Mouse (Mus musculus) thymus, adult 2 months (tissue): ENCODE measurements around the gene Snrpa1. TPM values are rescaled to one million over a fixed set of nuclear protein-coding genes. Genes with fewer than 3 reads are reported as not detected.

Source experiments
- DNase-seq: peaks from one replicate; pipeline ENCODE4 v3.0.0; 2021
- H3K27ac ChIP-seq: fragments of 200-500 bp; 2 replicates; pipeline ENCODE4 v1.5.1; 2012; ENCODE audit warnings: low read length, control low read depth; ENCODE audit not compliant: control insufficient read depth, insufficient read depth
- H3K27me3 ChIP-seq: fragments of 200-500 bp; 2 replicates; pipeline ENCODE4 v1.6.1; 2012; ENCODE audit warnings: mild to moderate bottlenecking, low read length, moderate library complexity, mixed read lengths; ENCODE audit not compliant: control insufficient read depth, insufficient read depth
- H3K36me3 ChIP-seq: fragments of 200-500 bp; 2 replicates; pipeline ENCODE4 v1.6.1; 2012; ENCODE audit warnings: mild to moderate bottlenecking, low read length, moderate library complexity; ENCODE audit not compliant: control insufficient read depth, insufficient read depth
- H3K4me1 ChIP-seq: fragments of 200-500 bp; replicated peaks from 2 replicates; pipeline ENCODE4 v1.6.1; 2012; ENCODE audit warnings: low read length; ENCODE audit not compliant: control insufficient read depth, insufficient read depth
- H3K4me3 ChIP-seq: fragments of 200-500 bp; 2 replicates; pipeline ENCODE4 v1.5.1; 2012; ENCODE audit warnings: mild to moderate bottlenecking, low read length, control low read depth, moderate library complexity; ENCODE audit not compliant: control insufficient read depth, insufficient read depth
- CTCF ChIP-seq: fragments of 200-500 bp; IDR thresholded peaks from 2 replicates; pipeline ENCODE4 v1.5.1; 2012; ENCODE audit warnings: mild to moderate bottlenecking, control low read depth, low read length, moderate library complexity, borderline replicate concordance; ENCODE audit not compliant: control insufficient read depth, poor library complexity, insufficient read depth; ENCODE audit errors: extremely low read depth
- POLR2A ChIP-seq: fragments of 200-500 bp; IDR thresholded peaks from 2 replicates; pipeline ENCODE4 v1.6.1; 2012; ENCODE audit warnings: mild to moderate bottlenecking, low read length, control low read depth, moderate library complexity; ENCODE audit not compliant: control insufficient read depth, poor library complexity, insufficient read depth; ENCODE audit errors: extremely low read depth
- WGBS: fragments of 180-500 bp; shearing (Covaris S2); methylation state at CpG from one replicate; pipeline ENCODE4 v1.1.7; 2018; 5-methylcytosine and 5-hydroxymethylcytosine counted together
- polyA plus RNA-seq: library from polyadenylated mRNA; depleted of rRNA; stranded (reverse); fragments of >200 nt; gene quantifications from 2 replicates; pipeline ENCODE4 v1.2.3, GENCODE M21; 2012; rRNA removed

Snrpa1 gene
- 20.3 and 20.4 TPM in 2 replicates for polyA plus RNA-seq

GRCm38 (mm10) chr7:66058703-66059102 is at the start of gene Snrpa1:
Snrpa1 (plus strand) TSS chr7:66059003.
- TF ChIP-seq POLR2A = no peak
- TF ChIP-seq CTCF = no peak
- 85% methylated on average over 1 of the region's 1 CpGs for WGBS
- H3K27ac ChIP-seq = no peak within 1 kb of the TSS
- H3K36me3 ChIP-seq = peaks cover 9% of the 10 kb centered on the region
- DNase-seq = no peak
- peaks cover 7% of the 10 kb centered on the region; the same call in 1 of the 2 replicates for H3K4me1 ChIP-seq
- no peaks in the 10 kb centered on the region for H3K27me3 ChIP-seq
- peak within 1 kb of the TSS; percentile 74 for H3K4me3 ChIP-seq

GRCm38 (mm10) chr7:66010518-66010917 is 48.3 kb upstream of the Snrpa1 start:
- Histone ChIP-seq H3K27me3 (no peaks in the 10 kb centered on the region), H3K4me3 (no peak overlapping the region), H3K27ac (no peak overlapping the region), H3K4me1 (no peaks in the 10 kb centered on the region; the same call in 1 of the 2 replicates), H3K36me3 (no peaks in the 10 kb centered on the region)
- no peak for DNase-seq
- TF ChIP-seq POLR2A = no peak
- WGBS = 78% methylated on average over 6 of the region's 6 CpGs

GRCm38 (mm10) chr7:66027747-66028146 is 31.1 kb upstream of the Snrpa1 start:
- Histone ChIP-seq H3K27me3 (no peaks in the 10 kb centered on the region), H3K4me1 (no peaks in the 10 kb centered on the region), H3K36me3 (no peaks in the 10 kb centered on the region), H3K27ac (no peak overlapping the region), H3K4me3 (no peak overlapping the region)
- DNase-seq = no peak
- WGBS = 97% methylated on average over 2 of the region's 2 CpGs
- TF ChIP-seq POLR2A = no peak
- no peak for TF ChIP-seq CTCF

- DNase-seq = no peak
These were observed 29.9 kb upstream of the Snrpa1 start for GRCm38 (mm10) chr7:66028766-66029512.

GRCm38 (mm10) chr7:66036809-66037208 is 22.0 kb upstream of the Snrpa1 start:
- no peaks in the 10 kb centered on the region for H3K27me3 ChIP-seq
- H3K36me3 ChIP-seq = no peaks in the 10 kb centered on the region
- no peaks in the 10 kb centered on the region for H3K4me1 ChIP-seq
- WGBS = 69% methylated on average over 8 of the region's 8 CpGs
- no peak overlapping the region for H3K4me3 ChIP-seq
- no peak for TF ChIP-seq POLR2A
- TF ChIP-seq CTCF = no peak
- no peak overlapping the region for H3K27ac ChIP-seq
- DNase-seq = no peak

More at GRCm38 (mm10) chr7:66028766-66029512, 29.9 kb upstream of the Snrpa1 start:
- no peak overlapping the region for H3K4me3 ChIP-seq
- no peak overlapping the region for H3K27ac ChIP-seq
- H3K27me3 ChIP-seq = no peaks in the 10 kb centered on the region
- H3K4me1 ChIP-seq = no peaks in the 10 kb centered on the region
- TF ChIP-seq POLR2A (no peak), CTCF (no peak)
- 72% methylated on average over 6 of the region's 6 CpGs for WGBS
- H3K36me3 ChIP-seq = no peaks in the 10 kb centered on the region

- TF ChIP-seq CTCF (no peak), POLR2A (no peak)
- Histone ChIP-seq H3K27ac (no peak overlapping the region), H3K4me3 (no peak overlapping the region), H3K27me3 (no peaks in the 10 kb centered on the region), H3K36me3 (no peaks in the 10 kb centered on the region), H3K4me1 (no peaks in the 10 kb centered on the region)
- 85% methylated on average over 3 of the region's 3 CpGs for WGBS
- DNase-seq = no peak
These were observed 20.5 kb upstream of the Snrpa1 start for GRCm38 (mm10) chr7:66038261-66038660.
